Mouse (Mus musculus): ENCODE measurements around the gene Slc5a3.

The Slc5a3 gene

GRCm38 (mm10) chr16:92127226-92127625, 69.1 kb downstream of the Slc5a3 start:
- no peak for DNase-seq

GRCm38 (mm10) chr16:92127666-92128065, 69.5 kb downstream of the Slc5a3 start:
- DNase-seq, result no peak

GRCm38 (mm10) chr16:92129843-92130242, 71.7 kb downstream of the Slc5a3 start:
- no peak for DNase-seq

- DNase-seq, result no peak
These were observed 74.4 kb downstream of the Slc5a3 start for GRCm38 (mm10) chr16:92132511-92132910.

GRCm38 (mm10) chr16:92134148-92134764, 76.1 kb downstream of the Slc5a3 start:
- no peak for DNase-seq

GRCm38 (mm10) chr16:92136275-92136674, 78.2 kb downstream of the Slc5a3 start:
- no peak for DNase-seq
